Mouse (Mus musculus): ENCODE results near the gene Sstr2.

DNA sequence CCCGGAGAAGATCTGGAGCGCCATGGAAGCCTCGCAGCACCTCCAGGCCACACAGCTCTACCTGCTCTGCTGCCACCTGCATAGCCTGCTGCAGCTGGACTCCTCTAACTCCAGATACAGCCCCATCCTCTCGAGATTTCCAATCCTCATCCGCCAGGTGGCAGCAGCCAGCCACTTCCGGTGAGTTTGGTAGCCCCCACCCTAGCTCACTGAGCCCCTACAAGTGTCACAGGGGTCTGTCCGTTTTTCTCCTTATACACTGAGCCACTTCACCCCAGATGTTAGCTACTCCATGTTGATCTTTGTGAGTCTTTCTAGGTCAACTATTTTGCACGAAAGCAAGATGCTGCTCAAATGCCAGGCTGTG lies 32.7 kb downstream of the Sstr2 start:
- TF ChIP-seq EP300 (IDR thresholded peaks at IDR 0.05; ENCODE audit: low read depth) (no peak), CTCF (IDR thresholded peaks at IDR 0.05; ENCODE audit: low read depth) (peak; percentile 63)

Data from liver, embryonic 14.5 days (tissue).